ENCODE assay signal across 8 mouse cellular contexts in genomic region chr14:45388345-45389181, GRCm38 (mm10). TPM values are rescaled to one million over a fixed set of nuclear protein-coding genes. Genes with fewer than 3 reads are reported as not detected.
DNase-seq lines count a peak whose midpoint lies in the region; ATAC-seq and TF ChIP-seq lines count a peak whose summit lies in the region.

No protein-coding gene starts in this region.

- no peaks in the 10 kb centered on the region for H3K27me3 ChIP-seq in hindbrain, postnatal 0 days (ENCODE audit: insufficient read depth, low read length)

- 0 out of 2 replicates have a peak, but pooled peaks cover 5% of the 10 kb centered on the region for H3K4me1 ChIP-seq in hindbrain, postnatal 0 days (ENCODE audit: insufficient read depth, low read length)

- peak overlapping the region; percentile 94 for H3K27ac ChIP-seq in gastrocnemius, adult 2 months
- H3K27ac ChIP-seq in hindbrain, postnatal 0 days, result peak overlapping the region; percentile 83
- peak overlapping the region; percentile 93 for H3K27ac ChIP-seq in left cerebral cortex, adult 2 months
- no peak overlapping the region for H3K27ac ChIP-seq in macrophage

- intact Hi-C loops in gastrocnemius, adult 2 months (cut with DNase I), result no loop called here
- intact Hi-C loops in left cerebral cortex, adult 2 months (cut with DNase I), result no loop called here

- peak; percentile 66 for ATAC-seq in activated CD4-positive, CD25-positive, alpha-beta regulatory T cell, adult 4 months
- ATAC-seq in common myeloid progenitor, adult 5-6 weeks (replicated peaks; ENCODE audit: low read depth, poor library complexity, severe bottlenecking), result peak; percentile 76
- ATAC-seq in hindbrain, postnatal 0 days, result peak; percentile 98

- no peaks in the 10 kb centered on the region for H3K9me3 ChIP-seq in hindbrain, postnatal 0 days (ENCODE audit: low read length)

- H3K9ac ChIP-seq in hindbrain, postnatal 0 days (replicated peaks; ENCODE audit: low read length), result peak overlapping the region; percentile 79

- 1% methylated on average over 68 of the region's 71 CpGs for WGBS in hindbrain, postnatal 0 days
- whole genome bisulfite sequencing in macrophage (ENCODE audit: missing documents), result under 1% methylated on average over 60 of the region's 71 CpGs

- H3K4me3 ChIP-seq in gastrocnemius, adult 2 months, result peak overlapping the region; percentile 74
- peak overlapping the region; percentile 73 for H3K4me3 ChIP-seq in hindbrain, postnatal 0 days (ENCODE audit: low read length)
- peak overlapping the region; percentile 92 for H3K4me3 ChIP-seq in left cerebral cortex, adult 2 months
- H3K4me3 ChIP-seq in macrophage (ENCODE audit: inconsistent target), result peak overlapping the region; percentile 66

- peak; percentile 98 for DNase-seq in gastrocnemius, adult 2 months
- DNase-seq in hindbrain, postnatal 0 days (ENCODE audit: low spot score), result peak; percentile 93
- DNase-seq in left cerebral cortex, adult 2 months (ENCODE audit: extremely low spot score in 1 of 2, low spot score in 2 of 2), result peak; percentile 91 to 93
- DNase-seq in right cerebral cortex, adult 18-20 months, result peak; percentile 94
- peak; percentile 91 for DNase-seq in urinary bladder, adult 2 months (ENCODE audit: low spot score)

- TF ChIP-seq CTCF in gastrocnemius, adult 2 months (IDR thresholded peaks at IDR 0.05), result peak; percentile 30; the same call in 1 of the 2 replicates
- TF ChIP-seq CTCF in hindbrain, postnatal 0 days (IDR thresholded peaks at IDR 0.05; ENCODE audit: low read depth), result no peak
- TF ChIP-seq CTCF in left cerebral cortex, adult 2 months (IDR thresholded peaks at IDR 0.05), result peak; percentile 20

- H3K79me2 ChIP-seq in macrophage (ENCODE audit: inconsistent target), result no peaks in the 10 kb centered on the region

- peak overlapping the region; percentile 63 for H3K4me2 ChIP-seq in hindbrain, postnatal 0 days (ENCODE audit: low read depth, low read length)

- no peaks in the 10 kb centered on the region for H3K36me3 ChIP-seq in hindbrain, postnatal 0 days (ENCODE audit: insufficient read depth, low read length)
- H3K36me3 ChIP-seq in macrophage (ENCODE audit: inconsistent target), result no peaks in the 10 kb centered on the region

RNA-seq across cellular contexts. Expression of gene Gnpnat1, which starts 16.1 kb away (rescaled TPM):
- 10 to 100 TPM; 57.6 to 71.0 TPM for polyA plus RNA-seq in activated CD4-positive, CD25-positive, alpha-beta regulatory T cell, adult 4 months (2017; shearing (Covaris generic))
- 23.3 and 31.1 TPM in 2 replicates for total RNA-seq in common myeloid progenitor, adult 5-6 weeks (2017)
- total RNA-seq in gastrocnemius, adult 2 months (2021), result 10 to 100 TPM in 1 of 2 experiments, 1 to 10 TPM in 1; 6.0 to 10.9 TPM
- 12.7 and 13.9 TPM in 2 replicates for total RNA-seq in hindbrain, postnatal 0 days (2014; rRNA removed)
- 21.1 and 21.5 TPM in 2 replicates for polyA plus RNA-seq in hindbrain, postnatal 0 days (2015; fragmentation: Nextera tagmentation; extraction: Ambion mirVana)
- total RNA-seq in left cerebral cortex, adult 2 months (2021), result 10 to 100 TPM; 14.7 to 18.8 TPM
- total RNA-seq in macrophage (2018; cell fraction: chromatin; rRNA removed), result 10 to 100 TPM in 17 of 26 experiments, 1 to 10 TPM in 9; 3.1 to 29.8 (median 15.4) TPM
- total RNA-seq in macrophage (2018; cell fraction: cytosol; rRNA removed), result 10 to 100 TPM in 5 of 26 experiments, 1 to 10 TPM in 21; 4.2 to 12.7 (median 8.4) TPM
- 10 to 100 TPM in 13 of 26 experiments, 1 to 10 TPM in 13; 1.6 to 27.0 (median 9.9) TPM for total RNA-seq in macrophage (2018; cell fraction: nucleus; rRNA removed)
- polyA plus RNA-seq in macrophage (2018), result 7.2 to 16.6 TPM (median 15.9 TPM) in 3 replicates
- 13.1 and 15.8 TPM in 2 replicates for polyA plus RNA-seq in urinary bladder, adult 2 months (2012; rRNA removed)

RNA-seq across cellular contexts. Expression of gene Styx, which starts 37.7 kb away (rescaled TPM):
- polyA plus RNA-seq in activated CD4-positive, CD25-positive, alpha-beta regulatory T cell, adult 4 months (2017; shearing (Covaris generic)), result 10 to 100 TPM; 11.4 to 23.6 TPM
- 19.3 and 26.5 TPM in 2 replicates for total RNA-seq in common myeloid progenitor, adult 5-6 weeks (2017)
- total RNA-seq in gastrocnemius, adult 2 months (2021), result 10 to 100 TPM; 74.7 to 77.6 TPM
- 20.7 and 22.7 TPM in 2 replicates for total RNA-seq in hindbrain, postnatal 0 days (2014; rRNA removed)
- polyA plus RNA-seq in hindbrain, postnatal 0 days (2015; fragmentation: Nextera tagmentation; extraction: Ambion mirVana), result 72.4 and 73.7 TPM in 2 replicates
- 10 to 100 TPM; 11.0 to 14.3 TPM for total RNA-seq in left cerebral cortex, adult 2 months (2021)
- total RNA-seq in macrophage (2018; cell fraction: chromatin; rRNA removed), result 10 to 100 TPM; 14.5 to 58.6 (median 29.9) TPM
- 10 to 100 TPM; 11.5 to 26.0 (median 19.9) TPM for total RNA-seq in macrophage (2018; cell fraction: cytosol; rRNA removed)
- 10 to 100 TPM in 24 of 26 experiments, 1 to 10 TPM in 2; 8.1 to 44.0 (median 19.5) TPM for total RNA-seq in macrophage (2018; cell fraction: nucleus; rRNA removed)
- polyA plus RNA-seq in macrophage (2018), result 13.7 to 22.3 TPM (median 15.2 TPM) in 3 replicates
- 15.6 and 16.3 TPM in 2 replicates for polyA plus RNA-seq in urinary bladder, adult 2 months (2012; rRNA removed)

RNA-seq across cellular contexts. Expression of gene Psmc6, which starts 59.0 kb away (rescaled TPM):
- polyA plus RNA-seq in activated CD4-positive, CD25-positive, alpha-beta regulatory T cell, adult 4 months (2017; shearing (Covaris generic)), result 100 to 1,000 TPM; 143 to 183 TPM
- 222 and 266 TPM in 2 replicates for total RNA-seq in common myeloid progenitor, adult 5-6 weeks (2017)
- 100 to 1,000 TPM; 104 TPM for total RNA-seq in gastrocnemius, adult 2 months (2021)
- total RNA-seq in hindbrain, postnatal 0 days (2014; rRNA removed), result 65.0 and 72.6 TPM in 2 replicates
- polyA plus RNA-seq in hindbrain, postnatal 0 days (2015; fragmentation: Nextera tagmentation; extraction: Ambion mirVana), result 136 and 144 TPM in 2 replicates
- total RNA-seq in left cerebral cortex, adult 2 months (2021), result 100 to 1,000 TPM in 1 of 2 experiments, 10 to 100 TPM in 1; 90.1 to 102 TPM
- total RNA-seq in macrophage (2018; cell fraction: chromatin; rRNA removed), result 100 to 1,000 TPM; 125 to 333 (median 239) TPM
- 100 to 1,000 TPM in 5 of 26 experiments, 10 to 100 TPM in 21; 60.7 to 107 (median 78.5) TPM for total RNA-seq in macrophage (2018; cell fraction: cytosol; rRNA removed)
- total RNA-seq in macrophage (2018; cell fraction: nucleus; rRNA removed), result 100 to 1,000 TPM in 15 of 26 experiments, 10 to 100 TPM in 11; 65.5 to 149 (median 105) TPM
- 68.8 to 188 TPM (median 89.7 TPM) in 3 replicates for polyA plus RNA-seq in macrophage (2018)
- 99.6 and 102 TPM in 2 replicates for polyA plus RNA-seq in urinary bladder, adult 2 months (2012; rRNA removed)
